Mouse (Mus musculus) lung, postnatal 0 days (tissue): ENCODE data around the gene Tnfrsf19.

ENCODE experiments used
- CTCF ChIP-seq: IDR thresholded peaks from 2 replicates; pipeline ENCODE4 v1.5.1; 2016; ENCODE audit warnings: antibody characterized with exemption, mild to moderate bottlenecking
- EP300 ChIP-seq: IDR thresholded peaks from 2 replicates; pipeline ENCODE4 v1.6.1; 2016; ENCODE audit warnings: antibody characterized with exemption, mild to moderate bottlenecking, control low read depth

DNA sequence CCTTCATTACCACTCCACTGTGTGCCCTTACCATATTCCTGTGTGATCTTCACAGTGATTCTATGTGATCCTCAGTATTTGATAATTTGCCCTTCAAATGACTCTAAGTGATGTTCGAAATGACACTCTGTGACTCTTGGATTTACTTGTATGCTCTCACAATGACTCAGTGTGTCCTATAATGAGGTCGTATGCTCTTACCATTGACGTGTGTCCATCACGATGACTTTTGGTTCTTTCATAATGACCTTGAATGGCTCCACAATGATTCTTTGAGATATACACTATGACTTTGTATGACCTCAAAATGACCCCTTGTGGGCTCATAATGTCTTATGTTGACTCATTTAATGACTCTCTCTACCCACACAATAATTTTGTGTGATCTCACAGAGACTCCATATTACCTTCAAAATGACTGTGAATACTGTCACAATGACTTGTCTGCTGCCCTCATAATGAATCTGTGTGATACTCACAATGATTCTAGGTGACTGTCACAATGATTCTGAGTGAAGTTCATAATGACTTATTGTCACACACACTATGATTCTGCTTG lies 108.7 kb downstream of the Tnfrsf19 start:
- TF ChIP-seq CTCF (no peak), EP300 (no peak)
